Mouse (Mus musculus): ENCODE measurements around the gene Tgfb3.

DNA sequence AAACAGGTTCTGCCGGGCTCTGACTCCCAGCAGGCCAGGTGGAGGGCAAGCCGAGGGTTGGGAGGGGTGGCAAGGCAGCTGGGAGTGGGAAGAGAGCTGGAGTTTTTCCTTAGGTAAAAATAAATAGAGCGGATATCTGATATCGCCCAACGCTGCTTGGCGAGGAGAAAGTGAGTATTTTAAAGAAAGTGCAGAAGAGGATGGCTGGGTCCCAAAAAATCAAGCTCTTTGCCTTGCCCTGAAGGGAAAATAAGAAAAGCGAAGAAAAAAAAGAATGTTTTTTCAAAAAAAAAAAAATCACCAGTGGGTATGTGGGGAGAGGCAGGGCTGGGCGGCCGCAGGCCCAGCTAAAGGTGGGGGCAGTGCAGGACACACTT lies 677 bp downstream of the Tgfb3 start:
- TF ChIP-seq CTCF (IDR thresholded peaks at IDR 0.05; ENCODE audit: low read depth, low read length): no peak
- TF ChIP-seq POLR2A (IDR thresholded peaks at IDR 0.05; ENCODE audit: extremely low read depth, insufficient read depth, low read length): no peak
